Mouse (Mus musculus) mouse trophoblast stem cell (cell line): ENCODE results near the gene Cdca7l.
"Not testable (repeated sequence)": the region's sequence is repeated elsewhere in the genome, so short reads cannot be mapped to it uniquely, and the experiment has no call there.

Experiments
- in situ Hi-C, 2 experiments: fragments of 300-500 bp; cut with MseI, MboI; formaldehyde crosslinking; loops; 2 replicates in 1 of 2; 3 replicates in 1 of 2; pipeline ENCODE4 v1.15.1; 2025

Cdca7l gene

GRCm38 (mm10) chr12:117803989-117804388 lies at the start of gene Cdca7l:
Cdca7l (plus strand) TSS chr12:117804289.
- in situ Hi-C loops, result not testable (repeated sequence)

GRCm38 (mm10) chr12:117756010-117756409 lies 48.1 kb upstream of the Cdca7l start:
- in situ Hi-C loops, result no loop called here

DNA sequence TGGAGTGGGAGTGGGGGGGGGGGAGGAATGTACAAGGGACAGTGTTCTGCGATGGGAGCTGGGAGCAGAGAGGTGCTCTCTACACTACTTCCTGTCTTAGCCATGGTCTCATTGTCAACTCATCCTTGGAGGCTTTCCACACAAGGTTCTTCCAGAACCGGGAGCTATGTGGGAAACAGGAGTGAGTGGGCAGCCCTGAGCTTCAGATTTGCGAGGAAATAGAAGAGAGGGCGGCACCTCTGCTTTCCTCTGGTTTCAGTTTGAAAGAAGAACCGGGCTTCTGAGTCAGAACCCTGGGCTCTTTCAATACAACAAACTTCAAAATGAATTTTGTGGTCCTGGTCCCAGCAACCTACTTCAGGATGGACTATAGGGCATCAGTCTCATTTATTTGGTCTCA lies 43.7 kb upstream of the Cdca7l start:
- in situ Hi-C loops, result loop anchor here in 1 of 2 experiments (10.0 kb wide), 2 partner anchors 186 to 336 kb away; no protein-coding TSS in a partner anchor

DNA sequence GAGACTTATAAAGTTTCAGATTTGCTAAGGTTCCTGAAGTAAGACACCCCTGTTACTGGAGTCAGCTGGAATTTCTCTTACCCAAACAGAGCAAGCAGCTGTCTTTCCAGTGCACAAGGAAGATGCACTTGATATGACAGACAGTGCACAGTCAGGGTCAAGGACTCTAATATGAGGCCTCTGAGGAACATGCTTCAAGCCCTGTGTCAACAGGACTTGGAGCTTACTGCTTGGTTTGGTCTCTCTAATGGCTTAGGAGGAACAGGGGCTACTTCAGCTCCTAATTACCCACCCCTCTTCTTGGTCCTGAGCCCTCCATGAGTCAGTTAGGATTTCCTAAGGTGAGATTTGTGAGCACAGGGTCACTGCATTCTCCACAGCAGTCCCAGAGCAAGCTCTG lies 43.2 kb upstream of the Cdca7l start:
- in situ Hi-C loops, result loop anchor here in 1 of 2 experiments (10.0 kb wide), 2 partner anchors 186 to 336 kb away; no protein-coding TSS in a partner anchor

- in situ Hi-C loops, result loop anchor here in 1 of 2 experiments (10.0 kb wide), 2 partner anchors 187 to 337 kb away; no protein-coding TSS in a partner anchor
Measured at GRCm38 (mm10) chr12:117761698-117762097, 42.4 kb upstream of the Cdca7l start.

GRCm38 (mm10) chr12:117763247-117763646 lies 40.8 kb upstream of the Cdca7l start:
- in situ Hi-C loops, result loop anchor here in 1 of 2 experiments (10.0 kb wide), 2 partner anchors 188 to 338 kb away; no protein-coding TSS in a partner anchor

DNA sequence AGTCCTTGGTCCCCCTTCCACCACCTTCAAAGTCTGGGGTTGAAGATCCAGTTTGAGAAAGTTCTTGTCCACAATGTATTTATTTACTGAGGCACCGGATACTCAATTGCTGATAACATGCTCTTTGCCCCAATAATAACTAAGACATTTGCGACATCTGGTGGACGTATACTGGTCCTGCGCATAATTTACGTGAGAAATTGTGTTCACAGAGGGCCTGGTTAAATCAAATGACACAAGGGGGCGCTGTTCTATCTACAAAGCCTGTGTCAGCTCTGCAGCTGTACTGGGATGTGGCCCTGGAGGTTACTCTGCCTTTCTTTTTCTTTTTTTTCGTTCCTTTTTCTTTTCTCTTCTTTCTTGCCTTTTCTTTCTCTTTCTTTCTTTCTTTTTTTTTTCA lies 39.2 kb upstream of the Cdca7l start:
- in situ Hi-C loops, result loop anchor here (5.0 to 10.0 kb wide), 5 partner anchors 178 to 378 kb away; no protein-coding TSS in a partner anchor

- in situ Hi-C loops, result loop anchor here (5.0 to 10.0 kb wide), 5 partner anchors 182 to 382 kb away; no protein-coding TSS in a partner anchor
Measured at GRCm38 (mm10) chr12:117769113-117769512, 35.0 kb upstream of the Cdca7l start.

DNA sequence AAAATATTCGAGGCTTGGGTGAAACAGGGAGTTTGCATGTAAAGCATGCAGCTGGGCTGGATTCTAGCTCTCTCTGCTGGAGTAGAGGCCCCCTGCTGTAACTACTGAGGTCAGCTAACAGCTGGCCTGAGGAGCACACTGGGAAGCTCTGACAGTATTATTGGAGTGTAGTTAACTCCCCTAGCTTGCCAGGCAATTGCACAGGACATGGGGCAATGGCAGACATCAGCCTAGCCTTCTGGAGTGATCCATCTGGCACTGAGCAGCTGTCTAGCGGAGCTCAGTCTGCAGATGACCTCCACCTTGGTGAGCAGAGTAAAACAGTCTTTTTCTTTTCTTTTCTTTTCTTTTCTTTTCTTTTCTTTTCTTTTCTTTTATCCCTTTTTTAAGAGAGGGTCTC lies 33.9 kb upstream of the Cdca7l start:
- in situ Hi-C loops, result no loop called here

GRCm38 (mm10) chr12:117771156-117771555 lies 32.9 kb upstream of the Cdca7l start:
- in situ Hi-C loops, result no loop called here

- in situ Hi-C loops, result no loop called here
Measured at GRCm38 (mm10) chr12:117772638-117773037, 31.5 kb upstream of the Cdca7l start.

- in situ Hi-C loops, result no loop called here
Measured at GRCm38 (mm10) chr12:117776841-117777240, 27.2 kb upstream of the Cdca7l start.

DNA sequence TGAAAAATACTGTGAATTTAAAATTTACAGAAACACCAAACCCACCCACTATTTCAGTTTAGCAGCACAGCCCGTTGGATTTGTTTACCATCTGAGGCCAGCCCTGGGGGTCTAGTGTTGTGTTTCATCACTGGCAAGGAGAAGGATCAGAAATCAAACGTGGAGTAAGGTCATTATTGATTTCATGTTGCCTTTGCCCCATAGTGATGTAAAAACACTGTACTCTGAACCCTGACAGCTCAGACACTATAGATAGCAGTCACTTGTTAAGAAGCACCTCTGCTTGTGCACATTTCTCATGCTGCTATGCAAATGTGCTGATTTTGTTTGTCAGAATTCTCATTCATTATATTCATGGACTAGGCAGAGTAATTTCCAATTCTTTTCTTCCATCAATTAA lies 22.7 kb upstream of the Cdca7l start:
- in situ Hi-C loops, result no loop called here

DNA sequence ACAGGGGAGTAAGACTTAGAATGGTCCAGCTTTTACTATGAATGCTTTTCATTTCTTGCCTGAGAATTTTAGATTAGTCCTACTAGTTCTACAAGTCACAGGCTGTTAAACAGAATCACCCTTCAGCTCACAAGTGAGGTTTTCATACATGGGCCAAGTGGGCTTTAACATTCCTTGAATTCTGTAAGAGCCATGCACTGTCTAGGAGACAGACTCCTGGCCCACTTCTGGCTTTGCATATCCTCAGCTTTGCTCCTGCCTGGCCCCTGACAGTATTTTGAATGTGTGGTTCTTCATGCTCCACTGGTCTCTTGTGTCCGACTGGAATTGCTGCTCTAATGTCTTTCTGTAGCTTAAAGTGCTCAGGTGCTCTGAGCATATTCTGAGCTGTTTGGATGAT lies 20.7 kb upstream of the Cdca7l start:
- in situ Hi-C loops, result no loop called here

DNA sequence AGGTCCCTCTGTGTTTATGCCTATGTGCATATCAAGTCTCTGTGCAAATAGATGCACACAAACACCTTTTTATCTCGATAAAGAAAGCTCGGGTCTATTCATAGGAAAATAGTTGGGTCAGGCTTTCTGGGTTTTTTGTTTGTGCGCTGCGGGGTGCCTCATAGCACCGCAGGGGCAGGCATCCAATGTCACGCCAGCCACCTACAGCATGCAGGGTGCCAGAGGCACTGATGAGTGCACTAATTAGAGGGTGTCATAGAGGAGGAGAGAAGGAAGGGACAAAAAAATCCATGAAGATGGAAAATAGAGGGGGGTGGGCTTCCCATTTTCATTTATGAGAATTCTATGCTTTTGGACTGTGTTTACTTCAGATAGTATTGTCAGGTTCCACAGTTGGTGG lies 17.5 kb upstream of the Cdca7l start:
- in situ Hi-C loops, result no loop called here

DNA sequence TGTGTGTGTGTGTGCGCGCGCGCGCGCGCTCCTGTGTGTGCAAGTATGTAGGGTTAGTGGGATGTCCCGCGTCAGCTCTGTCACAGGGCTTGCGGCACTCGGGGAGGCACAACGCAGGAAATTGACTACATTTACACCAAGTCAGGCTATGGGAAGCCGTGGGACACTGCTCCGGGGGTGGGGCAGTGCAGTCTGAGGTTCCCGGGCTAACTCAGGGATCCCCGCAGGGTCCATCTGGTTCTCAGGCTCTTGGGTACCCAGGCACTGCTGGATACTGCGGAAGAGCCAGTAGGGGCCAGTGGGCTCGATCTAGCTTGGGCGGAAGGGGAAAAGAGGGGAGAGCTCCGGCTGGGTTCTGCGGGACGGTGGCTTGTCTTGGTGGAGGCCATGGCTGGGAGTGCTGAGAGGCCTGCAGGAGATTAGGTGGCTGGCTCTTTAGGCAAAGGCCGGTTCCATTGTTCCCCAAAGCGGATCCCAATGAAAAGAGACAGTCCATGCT lies 15.5 kb upstream of the Cdca7l start:
- in situ Hi-C loops, result no loop called here

GRCm38 (mm10) chr12:117789017-117789416 lies 15.1 kb upstream of the Cdca7l start:
- in situ Hi-C loops, result no loop called here

DNA sequence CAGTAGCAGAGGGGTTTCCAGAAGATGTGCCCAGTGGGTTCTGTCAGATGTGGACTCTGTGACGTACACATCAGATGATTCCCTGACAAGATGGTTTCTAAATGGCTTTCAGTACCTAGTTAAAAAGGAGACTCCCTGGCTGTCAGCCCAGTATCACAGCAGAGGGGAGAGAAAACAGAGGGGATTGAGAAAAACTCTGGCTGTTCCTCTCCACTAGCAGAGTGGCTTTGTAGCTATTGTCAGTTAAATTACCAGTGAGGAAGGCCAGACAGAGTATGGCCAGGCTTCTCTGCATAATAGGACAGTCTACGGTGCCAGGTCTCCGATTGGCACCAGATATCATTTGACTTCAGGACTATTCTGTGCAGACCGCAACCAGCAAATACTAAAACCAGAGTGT lies 8.8 kb upstream of the Cdca7l start:
- in situ Hi-C loops, result no loop called here

DNA sequence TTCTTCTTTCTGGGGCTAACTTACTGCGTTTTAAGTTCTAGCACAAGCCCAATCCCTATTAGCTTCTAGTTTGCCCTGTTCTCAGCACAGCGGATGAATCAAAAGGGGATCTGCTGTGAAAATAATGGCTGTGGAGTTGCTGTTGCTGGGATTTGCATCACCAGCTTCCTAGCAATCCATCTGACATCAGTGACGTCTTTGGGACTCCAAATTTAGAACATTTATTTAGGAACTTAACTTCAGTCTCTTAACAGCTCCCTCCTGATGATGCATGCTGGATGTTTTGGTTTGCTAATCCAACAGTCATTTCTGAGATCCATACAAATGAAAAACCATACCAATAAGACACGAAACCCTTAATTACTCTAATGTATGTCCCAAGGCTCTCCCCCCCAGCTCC lies 1.5 kb downstream of the Cdca7l start:
- in situ Hi-C loops, result no loop called here

- in situ Hi-C loops, result no loop called here
Measured at GRCm38 (mm10) chr12:117806007-117806451, 1.9 kb downstream of the Cdca7l start.

DNA sequence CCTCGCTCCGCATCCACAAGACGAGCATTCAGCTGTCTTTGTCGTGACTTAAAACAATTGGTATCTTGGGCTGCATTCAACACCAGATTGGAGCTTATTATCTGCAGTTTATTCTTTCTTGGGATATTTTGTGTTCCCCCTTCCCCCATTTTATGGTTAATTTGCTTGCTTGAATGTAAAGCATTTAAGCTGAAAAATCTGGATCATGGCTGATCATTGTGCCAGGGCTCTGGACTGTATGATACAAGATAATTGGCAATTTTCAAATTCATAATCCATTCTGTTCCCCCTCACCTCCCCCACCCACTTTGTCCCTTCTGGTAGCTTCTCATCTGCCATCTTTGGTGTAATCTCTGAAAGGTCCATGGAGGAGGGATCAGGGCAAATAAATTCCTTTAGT lies 2.4 kb downstream of the Cdca7l start:
- in situ Hi-C loops, result no loop called here

- in situ Hi-C loops, result no loop called here
Measured at GRCm38 (mm10) chr12:117807637-117808036, 3.5 kb downstream of the Cdca7l start.
